Mouse (Mus musculus): ENCODE data around the gene Hectd2. TPM values are rescaled to one million over a fixed set of nuclear protein-coding genes. Genes with fewer than 3 reads are reported as not detected.
A peak's percentile ranks its signal among the peaks of the same experiment; 100 is the strongest.

Gene Hectd2
- total RNA-seq (2015) = 3.4 and 4.2 TPM in 2 replicates
- 1.3 and 1.8 TPM in 2 replicates for total RNA-seq (2017)

DNA sequence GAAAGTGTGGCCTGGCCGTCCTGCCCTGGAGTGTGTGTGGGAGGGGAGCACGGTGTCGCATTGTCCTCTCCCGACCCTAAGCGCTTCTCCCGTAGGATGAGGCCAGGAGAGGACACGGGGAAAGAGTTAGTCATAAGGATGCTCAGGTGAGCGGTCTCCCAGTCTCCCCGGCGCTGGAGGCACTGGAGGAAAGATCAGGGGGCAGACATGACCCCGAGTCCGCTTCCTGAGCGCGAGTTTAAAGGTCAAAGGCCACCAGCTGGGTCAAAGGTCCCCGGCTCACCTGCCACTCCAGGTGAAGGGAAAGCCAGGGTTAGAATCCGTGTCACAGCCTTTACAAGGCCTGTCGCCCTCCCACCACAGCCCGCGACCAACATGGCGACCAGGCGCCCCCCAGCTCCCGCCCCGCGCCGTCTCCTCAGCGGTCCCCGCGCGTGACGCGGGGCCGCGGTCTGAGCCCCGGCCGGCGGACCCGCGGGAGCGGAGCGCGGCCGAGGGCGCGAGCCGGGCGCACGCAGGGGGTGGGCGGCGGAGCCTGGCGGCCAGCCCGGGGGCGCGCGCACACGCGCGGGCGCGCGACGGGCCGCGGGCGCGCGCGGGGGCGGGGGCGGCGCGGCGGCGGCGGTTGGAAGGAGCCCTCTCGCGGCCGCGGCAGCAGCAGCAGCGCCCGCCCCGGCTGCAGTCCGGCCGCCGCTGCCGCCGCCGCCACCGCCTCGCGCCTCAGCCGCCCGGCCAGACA is at the start of gene Hectd2:
Gene Hectd2 (plus strand): TSS at position 594 of the 739 bp plus-strand sequence.
- peak; percentile 69 for ATAC-seq (replicated peaks; ENCODE audit: poor library complexity)

GRCm38 (mm10) chr19:36504716-36505115 is 49.7 kb upstream of the Hectd2 start:
- ATAC-seq (replicated peaks; ENCODE audit: poor library complexity) = no peak

DNA sequence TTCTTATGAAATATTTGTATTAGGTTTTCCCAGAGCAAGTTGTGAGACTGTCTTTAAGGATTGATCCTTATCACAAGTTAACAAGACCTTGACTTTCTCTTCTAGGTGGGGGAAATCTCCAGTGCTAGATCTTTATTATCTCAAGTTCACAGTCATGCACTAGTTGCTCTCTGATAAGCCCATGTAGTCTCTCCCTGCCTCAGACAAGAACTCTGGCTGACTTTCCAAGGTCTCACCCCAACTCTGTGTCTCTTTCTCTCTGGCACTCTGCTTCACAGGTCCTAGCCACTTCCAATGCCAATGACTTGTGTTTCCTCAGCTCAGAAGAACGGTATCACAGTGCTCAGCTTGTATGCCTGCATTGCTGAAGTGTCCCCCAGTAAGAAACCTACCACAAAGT is 43.1 kb upstream of the Hectd2 start:
- ATAC-seq (replicated peaks; ENCODE audit: poor library complexity) = peak; percentile 29

GRCm38 (mm10) chr19:36518461-36518860 is 36.0 kb upstream of the Hectd2 start:
- ATAC-seq (replicated peaks; ENCODE audit: poor library complexity) = peak; percentile 54

DNA sequence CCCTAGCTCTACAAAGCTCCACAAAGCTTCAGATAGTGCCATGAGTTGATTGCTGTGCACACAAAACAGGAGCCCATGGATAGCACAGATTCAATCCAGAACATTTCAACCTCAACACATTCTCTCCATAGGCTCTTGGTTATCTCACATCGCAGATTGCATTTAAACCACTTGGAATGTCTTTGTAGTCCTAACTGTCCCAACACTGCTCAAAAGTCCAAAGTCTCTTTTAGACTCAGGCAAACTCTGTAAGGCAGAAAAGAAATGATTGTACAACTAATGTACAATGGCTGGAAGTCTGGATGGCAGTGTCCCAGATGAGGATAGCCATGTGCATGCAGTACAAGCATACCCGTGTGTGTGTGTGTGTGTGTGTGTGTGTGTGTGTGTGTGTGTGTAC is 32.9 kb upstream of the Hectd2 start:
- ATAC-seq (replicated peaks; ENCODE audit: poor library complexity) = no peak

GRCm38 (mm10) chr19:36522558-36523195 is 31.8 kb upstream of the Hectd2 start:
- ATAC-seq (replicated peaks; ENCODE audit: poor library complexity) = peak; percentile 68

DNA sequence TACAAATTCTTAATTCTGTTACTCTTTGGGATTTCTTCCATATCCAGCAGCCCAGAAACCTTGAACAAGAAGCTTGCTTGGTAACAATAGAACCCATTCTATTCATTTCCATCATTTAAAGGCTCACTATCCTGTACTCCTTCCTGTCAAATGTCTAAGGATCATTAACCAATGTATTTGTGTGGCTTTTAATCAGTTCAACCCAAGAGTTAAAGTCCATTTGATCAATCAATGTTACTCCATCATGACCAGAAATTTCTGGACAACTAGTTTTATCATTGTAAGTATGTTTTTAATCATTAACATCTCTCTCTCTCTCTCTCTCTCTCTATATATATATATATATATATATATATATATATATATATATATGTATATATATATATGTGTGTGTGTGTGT is 29.4 kb upstream of the Hectd2 start:
- no peak for ATAC-seq (replicated peaks; ENCODE audit: poor library complexity)

DNA sequence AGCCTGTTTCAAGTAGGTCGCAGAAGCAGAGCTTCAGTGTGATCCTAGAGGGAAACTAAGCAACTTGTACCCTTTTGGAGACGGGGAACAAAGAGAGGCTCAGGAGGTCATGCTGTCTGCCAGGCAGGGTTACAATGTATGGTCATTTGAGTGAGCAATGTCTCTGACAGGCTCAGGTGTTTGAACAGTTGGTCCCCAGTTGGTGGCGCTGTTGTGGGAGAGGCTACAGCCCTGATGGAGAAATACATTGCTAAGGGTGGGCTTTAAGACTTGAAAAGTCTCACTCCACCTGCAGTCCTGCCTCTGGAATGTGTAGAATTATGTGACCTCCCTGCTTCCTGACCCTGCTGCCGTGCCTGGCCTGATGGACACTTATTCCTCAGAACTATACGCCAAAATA is 21.4 kb upstream of the Hectd2 start:
- peak; percentile 77 for ATAC-seq (replicated peaks; ENCODE audit: poor library complexity)

- peak; percentile 67 for ATAC-seq (replicated peaks; ENCODE audit: poor library complexity)
These were observed 20.3 kb upstream of the Hectd2 start for GRCm38 (mm10) chr19:36534011-36534765.

GRCm38 (mm10) chr19:36534766-36535140 is 19.7 kb upstream of the Hectd2 start:
- no peak for ATAC-seq (replicated peaks; ENCODE audit: poor library complexity)

- ATAC-seq (replicated peaks; ENCODE audit: poor library complexity) = no peak
These were observed 19.3 kb upstream of the Hectd2 start for GRCm38 (mm10) chr19:36535186-36535585.

- no peak for ATAC-seq (replicated peaks; ENCODE audit: poor library complexity)
These were observed 18.6 kb upstream of the Hectd2 start for GRCm38 (mm10) chr19:36535878-36536277.

GRCm38 (mm10) chr19:36536929-36537328 is 17.5 kb upstream of the Hectd2 start:
- no peak for ATAC-seq (replicated peaks; ENCODE audit: poor library complexity)

- peak; percentile 83 for ATAC-seq (replicated peaks; ENCODE audit: poor library complexity)
These were observed 15.9 kb upstream of the Hectd2 start for GRCm38 (mm10) chr19:36538528-36538927.

DNA sequence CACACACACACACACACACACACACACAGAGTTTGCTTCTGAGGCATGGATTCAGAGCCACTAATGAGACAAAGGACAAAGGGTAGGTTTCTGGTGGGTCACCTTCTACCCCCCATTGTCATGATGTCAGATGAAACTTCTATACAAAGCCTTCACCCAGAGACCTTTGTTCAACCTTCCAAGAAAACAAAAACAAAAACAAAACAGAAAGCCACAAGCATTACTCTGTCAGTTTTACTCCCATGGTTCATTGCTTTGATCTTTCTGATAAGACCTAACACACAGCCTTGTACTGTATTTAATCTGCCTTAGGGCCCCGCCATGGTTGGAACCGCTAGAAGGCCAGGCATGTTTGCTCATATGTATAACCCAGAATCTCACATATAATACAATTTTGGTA is 15.1 kb upstream of the Hectd2 start:
- no peak for ATAC-seq (replicated peaks; ENCODE audit: poor library complexity)

- ATAC-seq (replicated peaks; ENCODE audit: poor library complexity) = peak; percentile 37; the same call in 1 of the 2 replicates
These were observed 14.3 kb upstream of the Hectd2 start for GRCm38 (mm10) chr19:36540012-36540606.

GRCm38 (mm10) chr19:36540776-36541175 is 13.7 kb upstream of the Hectd2 start:
- no peak for ATAC-seq (replicated peaks; ENCODE audit: poor library complexity)

GRCm38 (mm10) chr19:36553561-36554045 is 836 bp upstream of the Hectd2 start:
- ATAC-seq (replicated peaks; ENCODE audit: poor library complexity) = peak; percentile 68

- ATAC-seq (replicated peaks; ENCODE audit: poor library complexity) = no peak; the same call in 1 of the 2 replicates
These were observed 551 bp downstream of the Hectd2 start for GRCm38 (mm10) chr19:36554785-36555595.

GRCm38 (mm10) chr19:36559331-36559730 is 4.9 kb downstream of the Hectd2 start:
- peak; percentile 42; the same call in 1 of the 2 replicates for ATAC-seq (replicated peaks; ENCODE audit: poor library complexity)
